Mouse (Mus musculus): Measurements from ENCODE around the gene Fam189a1. TPM values are rescaled to one million over a fixed set of nuclear protein-coding genes. Genes with fewer than 3 reads are reported as not detected.

Gene Fam189a1
- total and polyA plus RNA-seq, 3 experiments: not detected

DNA sequence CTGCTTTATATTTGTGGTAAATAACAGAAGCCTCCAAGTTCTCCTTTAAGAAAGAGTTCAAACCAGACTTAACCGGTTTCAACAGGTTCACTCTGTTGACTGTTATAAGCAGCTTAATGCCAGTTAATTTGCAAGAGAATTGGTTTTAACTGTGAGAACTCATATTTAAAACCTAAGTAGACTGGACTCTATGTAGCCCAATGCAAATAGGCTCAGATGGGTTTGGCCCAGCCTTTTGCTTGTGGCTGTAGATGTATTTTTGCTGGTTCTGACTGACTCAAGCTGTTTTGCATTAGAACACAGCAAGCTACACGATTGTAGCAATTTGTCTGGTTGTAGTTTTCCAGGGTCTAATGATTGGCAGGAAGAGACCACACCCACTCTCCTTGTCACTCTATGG, 440.1 kb downstream of the Fam189a1 start:
- Histone ChIP-seq H3K27ac (ENCODE audit: control insufficient read depth, low read depth, low read length) (no peak overlapping the region), H3K4me3 (ENCODE audit: control insufficient read depth in 1 of 2, insufficient read depth in 1 of 2, low read depth in 2 of 2, low read length in 2 of 2) (no peak overlapping the region), H3K79me2 (ENCODE audit: control insufficient read depth, insufficient read depth, low read length, poor library complexity) (no peaks in the 10 kb centered on the region), H3K36me3 (ENCODE audit: control insufficient read depth in 1 of 2, insufficient read depth in 2 of 2, low read length in 2 of 2) (no peaks in the 10 kb centered on the region), H3K9me3 (replicated peaks; ENCODE audit: insufficient read depth, low read length) (no peaks in the 10 kb centered on the region), H3K4me1 (ENCODE audit: control insufficient read depth in 1 of 2, insufficient read depth in 2 of 2, low read length in 2 of 2) (no peaks in the 10 kb centered on the region), H3K27me3 (ENCODE audit: control insufficient read depth in 1 of 2, insufficient read depth in 2 of 2, low read length in 2 of 2) (no peaks in the 10 kb centered on the region), H3K9ac (ENCODE audit: control insufficient read depth, low read depth, low read length, poor library complexity, severe bottlenecking) (no peak overlapping the region)
- TF ChIP-seq CTCF (IDR thresholded peaks at IDR 0.05 in 2 of 3, conservative IDR thresholded peaks at IDR 0.05 in 1 of 3; ENCODE audit: control insufficient read depth in 1 of 3, insufficient read depth in 1 of 3, low read depth in 2 of 3, low read length in 3 of 3, poor library complexity in 1 of 3, severe bottlenecking in 1 of 3) (no peak), TBP (IDR thresholded peaks at IDR 0.05; ENCODE audit: low read depth, low read length) (no peak), JUND (IDR thresholded peaks at IDR 0.05; ENCODE audit: low read depth, low read length) (no peak), ETS1 (IDR thresholded peaks at IDR 0.05; ENCODE audit: low read depth, low read length) (no peak), MYC (IDR thresholded peaks at IDR 0.05; ENCODE audit: low read depth, low read length) (no peak), TAL1 (IDR thresholded peaks at IDR 0.05; ENCODE audit: low read length) (no peak), MYB (IDR thresholded peaks at IDR 0.05; ENCODE audit: low read depth, low read length) (no peak), MXI1 (IDR thresholded peaks at IDR 0.05; ENCODE audit: low read depth, low read length) (no peak), MAZ (IDR thresholded peaks at IDR 0.05; ENCODE audit: low read depth, low read length) (no peak), KAT2A (conservative IDR thresholded peaks at IDR 0.05; ENCODE audit: low read depth, low read length) (no peak), MAX (IDR thresholded peaks at IDR 0.05; ENCODE audit: low read length) (no peak), HCFC1 (IDR thresholded peaks at IDR 0.05; ENCODE audit: low read depth, low read length) (no peak), ELF1 (IDR thresholded peaks at IDR 0.05; ENCODE audit: low read depth, low read length) (no peak), SMC3 (IDR thresholded peaks at IDR 0.05; ENCODE audit: low read depth, low read length) (no peak), BHLHE40 (IDR thresholded peaks at IDR 0.05; ENCODE audit: borderline replicate concordance, low read depth, low read length) (no peak), MAFK (IDR thresholded peaks at IDR 0.05; ENCODE audit: borderline replicate concordance, low read depth, low read length) (no peak), USF2 (IDR thresholded peaks at IDR 0.05; ENCODE audit: borderline replicate concordance in 1 of 2, insufficient read depth in 1 of 2, low read depth in 1 of 2, low read length in 2 of 2) (no peak)
- no peak for DNase-seq (ENCODE audit: low read depth, low spot score)

DNA sequence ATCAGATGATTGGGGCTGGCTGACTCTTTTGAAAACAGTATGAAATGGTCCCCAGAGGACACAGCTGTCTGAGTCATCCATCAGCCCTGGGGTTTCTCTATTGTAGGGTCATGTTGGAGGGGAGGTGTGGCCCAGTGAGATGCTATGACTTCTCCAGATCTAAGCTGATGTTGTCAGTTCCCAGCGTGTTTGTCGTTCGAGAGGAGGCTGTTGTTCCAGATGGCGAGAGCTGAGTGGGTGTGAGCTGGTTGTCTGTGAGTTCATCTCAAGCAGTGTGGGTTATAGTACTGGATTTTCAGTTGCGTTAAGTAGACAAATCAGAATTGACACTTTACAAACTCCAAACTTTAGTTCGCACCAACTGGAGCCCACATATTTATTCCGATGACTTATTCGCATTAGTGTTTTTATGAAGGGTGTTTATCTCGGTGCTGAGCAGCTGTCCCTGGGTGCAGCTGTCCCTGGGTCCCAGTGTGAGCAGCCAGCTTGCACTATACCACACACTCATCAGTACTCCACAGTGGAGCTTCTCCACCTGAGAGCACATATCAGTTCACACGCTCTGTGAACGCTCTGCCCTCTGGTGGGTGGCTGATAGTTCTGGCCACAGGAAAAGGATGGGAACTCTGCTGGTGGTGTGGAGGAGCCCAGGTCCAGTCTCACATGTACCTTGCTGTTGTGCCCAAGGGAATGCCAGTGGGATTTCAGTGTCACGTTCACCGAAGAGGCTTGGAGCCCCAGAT, 446.7 kb downstream of the Fam189a1 start:
- no peaks in the 10 kb centered on the region for H3K4me1 ChIP-seq (ENCODE audit: control insufficient read depth in 1 of 2, insufficient read depth in 2 of 2, low read length in 2 of 2)
- no peak overlapping the region for H3K27ac ChIP-seq (ENCODE audit: control insufficient read depth, low read depth, low read length)
- H3K36me3 ChIP-seq (ENCODE audit: control insufficient read depth in 1 of 2, insufficient read depth in 2 of 2, low read length in 2 of 2): no peaks in the 10 kb centered on the region
- TF ChIP-seq ELF1 (IDR thresholded peaks at IDR 0.05; ENCODE audit: low read depth, low read length) (no peak), KAT2A (conservative IDR thresholded peaks at IDR 0.05; ENCODE audit: low read depth, low read length) (no peak), MAZ (IDR thresholded peaks at IDR 0.05; ENCODE audit: low read depth, low read length) (no peak), ZC3H11A (IDR thresholded peaks at IDR 0.05; ENCODE audit: low read depth, low read length) (no peak), SIN3A (IDR thresholded peaks at IDR 0.05; ENCODE audit: low read length) (no peak), ETS1 (IDR thresholded peaks at IDR 0.05; ENCODE audit: low read depth, low read length) (no peak), RCOR1 (IDR thresholded peaks at IDR 0.05; ENCODE audit: low read depth, low read length) (no peak), POLR2AphosphoS2 (IDR thresholded peaks at IDR 0.05; ENCODE audit: low read length) (no peak), CHD2 (IDR thresholded peaks at IDR 0.05; ENCODE audit: low read length) (no peak), MXI1 (IDR thresholded peaks at IDR 0.05; ENCODE audit: low read depth, low read length) (no peak), HCFC1 (IDR thresholded peaks at IDR 0.05; ENCODE audit: low read depth, low read length) (no peak), UBTF (IDR thresholded peaks at IDR 0.05; ENCODE audit: borderline replicate concordance, insufficient read depth, low read depth, low read length) (no peak), TAL1 (IDR thresholded peaks at IDR 0.05; ENCODE audit: low read length) (no peak), TCF12 (IDR thresholded peaks at IDR 0.05; ENCODE audit: low read depth, low read length) (no peak), MYC (IDR thresholded peaks at IDR 0.05; ENCODE audit: low read depth, low read length) (no peak), TBP (IDR thresholded peaks at IDR 0.05; ENCODE audit: low read depth, low read length) (no peak), RAD21 (IDR thresholded peaks at IDR 0.05; ENCODE audit: low read depth, low read length) (no peak), BHLHE40 (IDR thresholded peaks at IDR 0.05; ENCODE audit: borderline replicate concordance, low read depth, low read length) (no peak), MEF2A (IDR thresholded peaks at IDR 0.05; ENCODE audit: extremely low read depth, insufficient replicate concordance, low read depth, low read length, poor library complexity, severe bottlenecking) (no peak)
- H3K27me3 ChIP-seq (ENCODE audit: control insufficient read depth in 1 of 2, insufficient read depth in 2 of 2, low read length in 2 of 2): no peaks in the 10 kb centered on the region
- no peaks in the 10 kb centered on the region for H3K79me2 ChIP-seq (ENCODE audit: control insufficient read depth, insufficient read depth, low read length, poor library complexity)
- H3K9ac ChIP-seq (ENCODE audit: control insufficient read depth, low read depth, low read length, poor library complexity, severe bottlenecking): no peak overlapping the region
- no peak overlapping the region for H3K4me3 ChIP-seq (ENCODE audit: control insufficient read depth in 1 of 2, insufficient read depth in 1 of 2, low read depth in 2 of 2, low read length in 2 of 2)
- DNase-seq (ENCODE audit: low read depth, low spot score): no peak
- no peaks in the 10 kb centered on the region for H3K9me3 ChIP-seq (replicated peaks; ENCODE audit: insufficient read depth, low read length)
